Mouse (Mus musculus) liver, embryonic 13.5 days (tissue): ENCODE data around the gene Slitrk6. TPM values are rescaled to one million over a fixed set of nuclear protein-coding genes. Genes with fewer than 3 reads are reported as not detected.

ENCODE experiments used
- ATAC-seq: fragments of 200-750 bp; cut with Nextera tagmentation; 2 replicates; pipeline ENCODE4 v1.8.0; 2017; ENCODE audit warnings: low read depth, mild to moderate bottlenecking, moderate number of reproducible peaks, moderate library complexity
- DNase-seq: peaks from one replicate; pipeline ENCODE4 v3.0.0; 2022
- H3K27ac ChIP-seq: fragments of 300-500 bp; sonication (generic); 2 replicates; pipeline ENCODE4 v1.5.1; 2015; ENCODE audit warnings: moderate library complexity, mild to moderate bottlenecking, inconsistent platforms
- H3K27me3 ChIP-seq: fragments of 300-500 bp; sonication (generic); 2 replicates; pipeline ENCODE4 v1.6.1; 2015; ENCODE audit warnings: mild to moderate bottlenecking, inconsistent platforms
- H3K36me3 ChIP-seq: fragments of 300-500 bp; sonication (generic); 2 replicates; pipeline ENCODE4 v1.6.1; 2015; ENCODE audit warnings: mild to moderate bottlenecking, inconsistent platforms
- H3K4me1 ChIP-seq: fragments of 300-500 bp; sonication (generic); replicated peaks from 2 replicates; pipeline ENCODE4 v1.6.1; 2015; ENCODE audit warnings: inconsistent platforms
- H3K4me2 ChIP-seq: fragments of 300-500 bp; sonication (generic); 2 replicates; pipeline ENCODE4 v1.6.1; 2015; ENCODE audit warnings: inconsistent platforms, mild to moderate bottlenecking, moderate library complexity
- H3K4me3 ChIP-seq: fragments of 300-500 bp; sonication (generic); replicated peaks from 2 replicates; pipeline ENCODE4 v1.5.1; 2015; ENCODE audit warnings: mild to moderate bottlenecking, inconsistent platforms
- H3K9ac ChIP-seq: fragments of 300-500 bp; sonication (generic); 2 replicates; pipeline ENCODE4 v1.6.1; 2015; ENCODE audit warnings: mild to moderate bottlenecking, inconsistent platforms
- H3K9me3 ChIP-seq: fragments of 300-500 bp; sonication (generic); replicated peaks from 2 replicates; pipeline ENCODE4 v1.6.1; 2016; ENCODE audit warnings: inconsistent platforms
- WGBS: fragments of 180-500 bp; shearing (Covaris S2); methylation state at CpG from one replicate; pipeline ENCODE4 v1.1.7; 2015; ENCODE audit not compliant: insufficient replicate concordance; 5-methylcytosine and 5-hydroxymethylcytosine counted together
- polyA plus RNA-seq: library from polyadenylated mRNA; unstranded; fragments of >200 nt; fragmentation: Nextera tagmentation; extraction: Ambion mirVana; gene quantifications from 2 replicates; pipeline ENCODE4 v1.2.1, GENCODE M21; 2015

Gene Slitrk6
- 0.14 and 0.38 TPM in 2 replicates for polyA plus RNA-seq

DNA sequence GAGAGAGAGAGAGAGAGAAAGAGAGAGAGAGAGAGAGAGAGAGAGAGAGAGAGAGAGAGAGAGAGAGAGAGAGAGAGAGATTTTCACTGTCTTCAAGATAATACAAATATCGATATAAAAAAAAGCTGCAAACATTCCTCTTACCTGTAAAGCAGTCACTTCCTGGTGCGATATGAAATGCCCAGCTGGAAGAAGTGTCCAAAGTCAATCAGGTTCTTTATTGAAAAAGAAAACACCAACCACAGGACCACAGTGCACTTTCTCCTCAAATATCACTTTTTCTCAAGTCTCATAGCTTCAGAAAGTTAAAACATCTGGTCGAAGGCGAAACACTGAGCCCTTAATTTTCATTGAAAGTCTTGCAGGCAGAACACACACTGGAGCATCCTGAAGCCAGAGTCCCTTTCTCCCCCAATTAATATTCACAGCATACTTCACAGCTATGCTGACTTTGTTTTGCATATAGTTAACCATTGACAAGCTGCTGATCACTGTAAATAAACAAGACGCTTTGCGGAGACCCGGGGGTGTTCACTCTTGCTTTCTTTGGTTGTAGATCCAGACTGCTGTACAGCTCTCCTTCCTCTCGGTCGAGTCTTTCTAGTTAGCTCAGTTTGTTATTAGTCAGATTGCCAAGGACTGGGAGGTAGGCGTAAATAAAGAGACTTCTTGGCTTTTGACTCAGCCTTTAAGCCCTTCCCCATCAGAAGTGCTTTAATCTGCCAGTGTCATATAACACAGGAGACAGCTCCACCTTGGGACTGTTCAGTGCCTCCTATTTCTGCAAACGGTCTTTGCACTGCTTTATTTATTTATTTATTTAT is at the start of gene Slitrk6:
Gene Slitrk6, minus strand, starts transcription at position 666 of the 824 bp plus-strand sequence.
- Histone ChIP-seq H3K4me3 (no peak within 1 kb of the TSS), H3K9me3 (no peaks in the 10 kb centered on the region), H3K4me1 (no peaks in the 10 kb centered on the region), H3K27me3 (no peaks in the 10 kb centered on the region), H3K4me2 (no peak within 1 kb of the TSS), H3K9ac (no peak within 1 kb of the TSS), H3K27ac (no peak within 1 kb of the TSS), H3K36me3 (no peaks in the 10 kb centered on the region)
- no peak for ATAC-seq
- WGBS, result 62% methylated on average over 11 of the region's 11 CpGs
- no peak for DNase-seq

DNA sequence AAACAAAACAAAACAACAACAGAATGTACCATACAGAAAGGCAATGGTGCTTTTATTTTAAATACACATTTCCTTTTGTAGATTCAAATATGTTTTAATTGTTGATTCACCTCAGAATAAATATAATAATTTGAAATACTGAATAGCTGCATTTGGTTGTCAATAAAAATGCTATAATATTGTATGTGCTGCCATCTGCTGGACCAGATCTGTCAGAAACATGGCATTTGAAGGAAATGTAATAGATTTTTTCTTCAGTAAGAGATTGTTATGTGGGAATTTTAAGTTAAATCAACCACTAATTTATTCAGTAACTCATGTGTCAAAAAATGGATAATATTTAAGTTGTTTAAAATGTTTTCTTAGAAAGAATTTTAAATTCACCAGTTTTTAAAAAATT is 22.6 kb upstream of the Slitrk6 start:
- DNase-seq, result no peak
- H3K4me3 ChIP-seq, result no peak overlapping the region

DNA sequence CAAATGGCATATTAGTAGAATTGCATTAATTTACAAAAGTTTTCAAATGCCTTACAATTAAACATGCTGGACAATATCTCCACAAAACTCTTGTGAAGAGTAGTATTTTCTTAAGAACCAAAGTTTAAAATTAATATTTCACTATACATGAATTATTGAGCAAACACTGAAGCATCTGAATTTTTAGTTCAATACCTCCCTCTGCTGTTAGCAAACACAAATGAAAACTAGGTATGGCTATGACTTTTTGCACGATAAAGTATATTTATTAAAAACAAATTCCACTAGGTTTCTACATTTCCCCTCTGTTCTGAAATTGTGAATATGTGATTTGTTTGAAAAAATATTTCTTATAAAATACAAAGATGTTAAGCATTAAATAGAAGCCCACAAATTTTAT is 15.7 kb upstream of the Slitrk6 start:
- DNase-seq (no peak), ATAC-seq (no peak)
- Histone ChIP-seq H3K9me3 (no peaks in the 10 kb centered on the region), H3K4me3 (no peak overlapping the region), H3K36me3 (no peaks in the 10 kb centered on the region), H3K27me3 (no peaks in the 10 kb centered on the region), H3K4me1 (no peaks in the 10 kb centered on the region), H3K27ac (no peak overlapping the region), H3K9ac (no peak overlapping the region), H3K4me2 (no peak overlapping the region)
- 62% methylated on average over 1 of the region's 1 CpGs for WGBS

More for the DNA sequence above, 22.6 kb upstream of the Slitrk6 start:
- no peak overlapping the region for H3K9ac ChIP-seq
- H3K27ac ChIP-seq, result no peak overlapping the region
- H3K4me2 ChIP-seq, result no peak overlapping the region
- H3K36me3 ChIP-seq, result no peaks in the 10 kb centered on the region
- H3K9me3 ChIP-seq, result 0 out of 2 replicates have a peak, but pooled peaks cover 4% of the 10 kb centered on the region
- ATAC-seq, result no peak
- H3K4me1 ChIP-seq, result no peaks in the 10 kb centered on the region
- H3K27me3 ChIP-seq, result no peaks in the 10 kb centered on the region

DNA sequence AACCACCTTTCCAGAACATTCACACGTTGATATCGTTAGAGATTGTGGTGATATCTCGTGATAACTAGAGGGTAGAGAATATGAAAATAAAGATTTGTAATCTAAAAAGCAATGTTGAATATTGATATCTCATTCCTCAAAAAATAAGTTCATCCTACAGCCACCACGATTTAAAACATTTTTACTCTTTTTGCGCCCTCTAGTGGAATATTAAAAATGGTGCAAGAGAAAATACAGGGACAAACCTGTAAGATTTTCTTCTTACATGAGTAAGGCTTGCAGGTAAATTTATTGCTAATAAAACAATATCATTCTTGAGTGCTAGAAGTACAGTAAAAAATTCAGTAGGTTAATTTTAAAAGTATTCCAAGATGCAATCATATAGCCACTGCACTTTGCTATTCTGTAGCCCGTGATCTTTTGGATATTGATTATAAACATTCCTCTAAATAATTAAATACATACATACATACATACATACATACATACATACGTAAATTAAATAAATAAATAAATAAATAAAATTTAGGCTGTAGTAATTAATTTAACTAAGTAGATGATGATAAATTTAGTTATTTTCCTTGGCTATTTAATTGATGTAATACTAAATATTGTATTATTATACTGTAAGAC is 7.8 kb upstream of the Slitrk6 start:
- Histone ChIP-seq H3K27ac (no peak overlapping the region), H3K9me3 (no peaks in the 10 kb centered on the region), H3K4me1 (no peaks in the 10 kb centered on the region), H3K9ac (no peak overlapping the region), H3K4me2 (no peak overlapping the region), H3K27me3 (no peaks in the 10 kb centered on the region), H3K36me3 (no peaks in the 10 kb centered on the region), H3K4me3 (no peak overlapping the region)
- ATAC-seq (no peak), DNase-seq (no peak)
- WGBS, result 20% methylated on average over 7 of the region's 7 CpGs

DNA sequence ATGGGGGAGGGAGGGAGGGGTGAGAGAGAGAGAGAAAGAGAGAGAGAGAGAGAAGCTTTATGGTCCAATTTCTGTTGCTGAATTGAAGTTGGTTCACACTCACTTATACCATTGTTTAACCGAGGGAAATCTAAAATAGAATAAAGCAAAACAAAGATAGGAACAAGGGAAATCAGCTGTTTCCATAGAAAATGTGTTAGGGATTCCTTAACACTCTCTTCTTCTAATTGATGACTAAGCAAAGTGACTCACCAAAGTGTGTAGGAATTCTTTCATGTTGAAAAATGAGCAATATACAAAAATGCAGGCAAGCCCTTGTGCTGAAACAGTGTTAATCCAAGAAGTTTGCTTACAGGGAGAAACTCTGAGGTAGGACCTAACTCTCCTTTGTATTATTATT is 6.0 kb upstream of the Slitrk6 start:
- Histone ChIP-seq H3K4me1 (no peaks in the 10 kb centered on the region), H3K9me3 (no peaks in the 10 kb centered on the region), H3K4me3 (no peak overlapping the region), H3K27ac (no peak overlapping the region), H3K27me3 (no peaks in the 10 kb centered on the region), H3K9ac (no peak overlapping the region), H3K4me2 (no peak overlapping the region), H3K36me3 (no peaks in the 10 kb centered on the region)
- DNase-seq (no peak), ATAC-seq (no peak)
- 31% methylated on average over 1 of the region's 1 CpGs for WGBS

DNA sequence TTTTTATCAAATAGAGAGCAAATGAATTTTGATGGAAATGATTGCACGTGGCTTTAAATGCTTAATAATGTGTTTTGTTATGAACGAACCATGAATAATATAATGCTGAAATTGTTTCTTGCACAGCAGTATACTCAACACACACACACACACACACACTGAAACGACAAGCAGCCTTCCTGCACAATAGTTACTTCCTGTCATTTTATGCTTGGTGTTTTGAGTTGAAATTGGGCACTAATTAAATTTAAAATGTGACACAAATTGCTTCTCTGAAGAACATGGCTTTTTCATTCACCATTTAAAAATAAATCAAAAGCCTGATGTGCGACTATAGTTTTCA is 330 bp upstream of the Slitrk6 start:
- H3K9ac ChIP-seq, result no peak overlapping the region
- DNase-seq, result no peak
- 63% methylated on average over 4 of the region's 4 CpGs for WGBS
- no peaks in the 10 kb centered on the region for H3K4me1 ChIP-seq
- no peak overlapping the region for H3K27ac ChIP-seq
- H3K27me3 ChIP-seq, result no peaks in the 10 kb centered on the region
- H3K4me2 ChIP-seq, result no peak overlapping the region
- no peaks in the 10 kb centered on the region for H3K9me3 ChIP-seq
- no peak overlapping the region for H3K4me3 ChIP-seq
- ATAC-seq, result no peak
- H3K36me3 ChIP-seq, result no peaks in the 10 kb centered on the region

DNA sequence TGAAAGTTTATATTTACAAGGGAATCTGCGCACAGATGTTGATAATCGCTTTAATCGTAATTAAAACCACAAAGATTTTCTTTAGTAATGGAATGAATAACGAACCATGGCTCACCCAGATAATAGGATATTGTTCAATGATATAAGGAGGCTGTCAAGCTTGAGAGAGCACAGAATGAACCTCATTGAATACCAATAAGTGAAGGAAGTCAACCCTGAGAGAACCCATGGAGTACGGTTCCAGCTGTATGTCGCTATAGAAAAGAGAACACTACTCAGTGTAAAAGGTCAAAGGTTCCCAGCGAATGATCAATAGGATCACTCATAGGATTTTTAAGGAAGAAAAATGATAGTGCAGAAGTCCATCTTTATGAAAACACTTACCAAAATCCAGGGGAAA is 15.1 kb downstream of the Slitrk6 start:
- ATAC-seq (no peak), DNase-seq (no peak)
- Histone ChIP-seq H3K9me3 (no peaks in the 10 kb centered on the region), H3K9ac (no peak overlapping the region), H3K36me3 (no peaks in the 10 kb centered on the region), H3K27ac (no peak overlapping the region), H3K4me2 (no peak overlapping the region), H3K4me3 (no peak overlapping the region), H3K27me3 (no peaks in the 10 kb centered on the region), H3K4me1 (no peaks in the 10 kb centered on the region)
- 74% methylated on average over 7 of the region's 7 CpGs for WGBS

DNA sequence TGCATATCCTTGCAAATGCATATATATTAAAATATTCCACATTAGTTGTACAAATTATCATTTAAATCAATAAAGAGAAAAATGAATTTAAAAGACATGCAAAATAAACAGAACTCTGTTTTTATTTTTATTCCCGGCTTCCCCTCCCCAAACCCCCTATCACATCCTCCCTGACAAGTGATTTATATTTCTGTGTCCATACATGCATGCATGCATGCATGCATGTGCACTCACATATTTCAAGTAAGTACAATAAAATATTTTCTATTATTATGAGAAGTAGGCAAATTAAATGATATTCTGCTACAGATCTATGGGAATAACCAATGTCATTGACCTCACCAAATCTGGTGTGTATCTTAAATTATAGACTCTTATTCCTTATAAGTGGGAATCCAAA is 15.6 kb downstream of the Slitrk6 start:
- DNase-seq, result no peak
- Histone ChIP-seq H3K27ac (no peak overlapping the region), H3K4me1 (no peaks in the 10 kb centered on the region), H3K36me3 (no peaks in the 10 kb centered on the region), H3K4me3 (no peak overlapping the region), H3K9me3 (no peaks in the 10 kb centered on the region), H3K27me3 (no peaks in the 10 kb centered on the region), H3K4me2 (no peak overlapping the region), H3K9ac (no peak overlapping the region)
- 71% methylated on average over 1 of the region's 1 CpGs for WGBS
- ATAC-seq, result no peak

DNA sequence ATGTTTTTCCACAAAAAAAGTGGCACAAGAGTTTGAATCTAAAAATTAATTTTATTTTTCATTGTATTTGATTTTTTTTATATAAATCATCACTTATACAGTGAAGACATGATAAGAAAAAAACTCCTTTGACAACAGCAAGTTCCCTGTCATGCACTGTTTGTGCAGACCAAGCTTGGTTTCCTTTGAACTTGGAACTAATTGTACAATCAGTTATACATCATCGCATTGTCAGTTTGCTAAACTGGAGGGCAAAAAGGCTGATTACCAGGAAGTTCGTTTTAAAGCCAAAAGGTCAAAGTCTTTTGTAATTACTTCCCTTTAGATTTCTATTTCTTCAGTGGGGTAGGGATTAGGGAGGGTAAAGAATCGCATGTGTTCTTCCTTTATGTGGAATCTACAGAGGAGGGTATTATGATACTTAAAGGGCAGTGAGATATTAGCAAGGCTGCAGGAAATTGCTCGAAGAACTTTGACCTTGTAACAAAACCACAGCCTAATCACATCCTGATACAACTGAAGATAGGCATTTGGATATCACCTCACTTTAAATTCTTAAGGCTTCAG is 26.5 kb downstream of the Slitrk6 start:
- no peak overlapping the region for H3K9ac ChIP-seq
- no peaks in the 10 kb centered on the region for H3K27me3 ChIP-seq
- H3K4me1 ChIP-seq, result no peaks in the 10 kb centered on the region
- no peaks in the 10 kb centered on the region for H3K36me3 ChIP-seq
- ATAC-seq (no peak), DNase-seq (no peak)
- no peak overlapping the region for H3K27ac ChIP-seq
- H3K9me3 ChIP-seq, result no peaks in the 10 kb centered on the region
- H3K4me3 ChIP-seq, result no peak overlapping the region
- no peak overlapping the region for H3K4me2 ChIP-seq
- WGBS, result 44% methylated on average over 4 of the region's 4 CpGs

DNA sequence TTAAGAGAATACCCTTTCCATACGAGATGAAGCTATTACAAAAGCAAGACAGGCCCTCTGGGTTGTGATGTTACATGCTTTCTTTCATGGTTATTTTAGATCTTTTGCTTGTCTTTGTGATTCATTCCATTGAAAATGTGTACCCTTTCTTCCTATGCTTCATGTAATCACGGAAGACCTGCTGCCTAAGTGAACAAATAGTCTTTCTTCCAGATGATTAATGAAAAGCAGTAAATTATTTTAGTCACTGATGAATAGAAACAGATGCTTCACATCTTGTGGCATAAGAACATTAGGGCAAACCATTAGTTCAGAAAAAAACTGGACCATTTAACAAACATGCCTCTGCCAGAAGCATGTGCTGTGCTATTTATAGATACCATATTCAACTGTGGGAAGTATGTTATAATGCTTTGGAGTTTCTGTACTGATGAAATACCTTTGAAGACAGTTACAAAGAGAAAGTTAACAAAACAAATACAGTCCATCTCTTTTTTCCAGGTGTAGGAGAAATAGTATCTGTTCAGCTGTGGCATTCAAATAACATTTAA is 30.8 kb downstream of the Slitrk6 start:
- 53% methylated on average over 2 of the region's 2 CpGs for WGBS
- H3K9me3 ChIP-seq, result no peaks in the 10 kb centered on the region; the same call in 1 of the 2 replicates
- ATAC-seq, result no peak

More for the DNA sequence above, 30.8 kb downstream of the Slitrk6 start:
- Histone ChIP-seq H3K27me3 (no peaks in the 10 kb centered on the region), H3K4me1 (no peaks in the 10 kb centered on the region), H3K4me2 (no peak overlapping the region), H3K36me3 (no peaks in the 10 kb centered on the region), H3K9ac (no peak overlapping the region), H3K4me3 (no peak overlapping the region), H3K27ac (no peak overlapping the region)
- DNase-seq, result no peak
